Mouse (Mus musculus) forebrain, embryonic 14.5 days (tissue): ENCODE measurements around the gene Cdk4. TPM values are rescaled to one million over a fixed set of nuclear protein-coding genes. Genes with fewer than 3 reads are reported as not detected.

Experiments
- ATAC-seq: fragments of 200-750 bp; cut with Nextera tagmentation; 2 replicates; pipeline ENCODE4 v1.8.0; 2017; ENCODE audit warnings: mild to moderate bottlenecking, moderate library complexity
- DNase-seq: peaks from one replicate; pipeline ENCODE4 v3.0.0-alpha.2; 2015; ENCODE audit warnings: low spot score
- H3K27ac ChIP-seq: fragments of 300-500 bp; sonication (generic); 2 replicates; pipeline ENCODE4 v1.5.1; 2014; ENCODE audit warnings: low read depth, mild to moderate bottlenecking, control low read depth, low read length, moderate library complexity
- H3K27me3 ChIP-seq: fragments of 300-500 bp; sonication (generic); replicated peaks from 2 replicates; pipeline ENCODE4 v1.6.1; 2014; ENCODE audit warnings: low read length, control low read depth, mixed read lengths; ENCODE audit not compliant: control insufficient read depth, insufficient read depth
- H3K36me3 ChIP-seq: fragments of 300-500 bp; sonication (generic); 2 replicates; pipeline ENCODE4 v1.6.1; 2014; ENCODE audit warnings: low read length, control low read depth; ENCODE audit not compliant: control insufficient read depth, insufficient read depth
- H3K4me1 ChIP-seq: fragments of 300-500 bp; sonication (generic); 2 replicates; pipeline ENCODE4 v1.6.1; 2014; ENCODE audit warnings: antibody characterized with exemption, low read length, control low read depth; ENCODE audit not compliant: control insufficient read depth, insufficient read depth
- H3K4me2 ChIP-seq: fragments of 300-500 bp; sonication (generic); 2 replicates; pipeline ENCODE4 v1.6.1; 2014; ENCODE audit warnings: mild to moderate bottlenecking, control low read depth, low read length
- H3K4me3 ChIP-seq: fragments of 300-500 bp; sonication (generic); 2 replicates; pipeline ENCODE4 v1.5.1; 2014; ENCODE audit warnings: low read depth, low read length, control low read depth
- H3K9ac ChIP-seq: fragments of 300-500 bp; sonication (generic); 2 replicates; pipeline ENCODE4 v1.6.1; 2014; ENCODE audit warnings: mild to moderate bottlenecking, low read length, control low read depth, moderate library complexity
- H3K9me3 ChIP-seq: fragments of 300-500 bp; sonication (generic); replicated peaks from 2 replicates; pipeline ENCODE4 v1.6.1; 2016; ENCODE audit warnings: low read length, control low read depth, mixed read lengths; ENCODE audit not compliant: control insufficient read depth
- WGBS: fragments of 180-500 bp; shearing (Covaris S2); extraction: QIAGEN DNeasy Blood & Tissue Kit; methylation state at CpG from one replicate; pipeline ENCODE4 v1.1.7; 2014; 5-methylcytosine and 5-hydroxymethylcytosine counted together
- polyA plus RNA-seq: library from polyadenylated mRNA; unstranded; fragments of >200 nt; fragmentation: Nextera tagmentation; extraction: Ambion mirVana; gene quantifications from 2 replicates; pipeline ENCODE4 v1.2.1, GENCODE M21; 2014

Cdk4 gene
- polyA plus RNA-seq: 1,959 and 2,468 TPM in 2 replicates

DNA sequence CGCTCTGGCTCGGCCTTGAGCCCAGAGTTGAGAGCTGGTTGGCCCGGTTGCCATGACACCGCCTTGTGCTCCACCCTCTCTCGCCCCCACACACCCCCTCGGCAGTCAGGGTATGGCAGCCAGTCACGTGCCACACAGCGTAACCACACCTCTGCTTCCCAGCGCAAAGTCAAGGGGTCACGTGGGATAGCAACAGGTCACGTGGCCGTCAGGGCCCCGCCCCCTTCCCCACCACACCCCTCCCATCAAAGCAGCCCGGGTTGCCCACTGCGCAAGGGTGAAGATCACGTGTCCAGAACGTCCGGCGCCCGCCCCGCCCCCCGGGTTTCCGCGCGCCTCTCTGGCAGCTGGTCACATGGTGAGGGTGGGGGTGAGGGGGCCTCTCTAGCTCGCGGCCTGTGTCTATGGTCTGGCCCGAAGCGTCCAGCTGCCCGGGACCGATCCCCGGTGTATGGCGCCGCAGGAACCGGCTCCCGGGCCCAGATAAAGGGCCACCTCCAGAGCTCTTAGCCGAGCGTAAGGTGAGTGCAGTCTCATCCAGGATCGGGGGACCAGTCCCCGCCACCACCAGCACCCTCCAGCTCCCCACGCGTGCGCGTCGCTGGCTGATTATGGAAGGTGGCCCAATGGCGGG lies at the start of gene Cdk4:
Cdk4 (plus strand) TSS at position 296 of the 634 bp plus-strand sequence.
- peak within 1 kb of the TSS; percentile 93 for H3K9ac ChIP-seq
- peak; percentile 99 for DNase-seq
- peak within 1 kb of the TSS; percentile 94 for H3K4me2 ChIP-seq
- peak; percentile 89 for ATAC-seq
- H3K36me3 ChIP-seq: peaks cover 40% of the 10 kb centered on the region
- H3K27me3 ChIP-seq: no peaks in the 10 kb centered on the region
- under 1% methylated on average over 43 of the region's 46 CpGs for whole genome bisulfite sequencing
- H3K4me3 ChIP-seq: peak within 1 kb of the TSS; percentile 67
- H3K9me3 ChIP-seq: no peaks in the 10 kb centered on the region
- peaks cover 26% of the 10 kb centered on the region for H3K4me1 ChIP-seq
- peak within 1 kb of the TSS; percentile 85 for H3K27ac ChIP-seq

GRCm38 (mm10) chr10:127016488-127016887 lies 46.8 kb upstream of the Cdk4 start:
- H3K27me3 ChIP-seq: no peaks in the 10 kb centered on the region
- H3K4me2 ChIP-seq: no peak overlapping the region
- DNase-seq (no peak), ATAC-seq (no peak)
- no peak overlapping the region for H3K9ac ChIP-seq
- no peaks in the 10 kb centered on the region for H3K4me1 ChIP-seq
- no peak overlapping the region for H3K4me3 ChIP-seq
- H3K9me3 ChIP-seq: no peaks in the 10 kb centered on the region
- 65% methylated on average over 5 of the region's 5 CpGs for WGBS
- H3K27ac ChIP-seq: no peak overlapping the region
- H3K36me3 ChIP-seq: no peaks in the 10 kb centered on the region; the same call in 1 of the 2 replicates

GRCm38 (mm10) chr10:127017071-127017470 lies 46.3 kb upstream of the Cdk4 start:
- no peak overlapping the region for H3K27ac ChIP-seq
- no peak overlapping the region for H3K9ac ChIP-seq
- H3K4me3 ChIP-seq: no peak overlapping the region
- no peak overlapping the region for H3K4me2 ChIP-seq
- H3K36me3 ChIP-seq: peaks cover 5% of the 10 kb centered on the region
- H3K4me1 ChIP-seq: no peaks in the 10 kb centered on the region
- H3K9me3 ChIP-seq: no peaks in the 10 kb centered on the region
- DNase-seq: no peak
- 13% methylated on average over 2 of the region's 2 CpGs for WGBS
- H3K27me3 ChIP-seq: no peaks in the 10 kb centered on the region
- ATAC-seq: no peak

GRCm38 (mm10) chr10:127018422-127018821 lies 44.9 kb upstream of the Cdk4 start:
- peaks cover 16% of the 10 kb centered on the region for H3K36me3 ChIP-seq
- ATAC-seq (no peak), DNase-seq (no peak)
- no peak overlapping the region for H3K4me2 ChIP-seq
- H3K27me3 ChIP-seq: no peaks in the 10 kb centered on the region
- no peaks in the 10 kb centered on the region for H3K4me1 ChIP-seq
- no peak overlapping the region for H3K4me3 ChIP-seq
- 67% methylated on average over 16 of the region's 16 CpGs for WGBS
- no peak overlapping the region for H3K9ac ChIP-seq
- no peaks in the 10 kb centered on the region for H3K9me3 ChIP-seq
- H3K27ac ChIP-seq: no peak overlapping the region

GRCm38 (mm10) chr10:127030336-127031296 lies 32.7 kb upstream of the Cdk4 start, which contains the start of gene Tsfm:
Tsfm (minus strand) TSS chr10:127030840.
- Histone ChIP-seq H3K9me3 (no peaks in the 10 kb centered on the region), H3K36me3 (peaks cover 32% of the 10 kb centered on the region), H3K4me1 (peaks cover 3% of the 10 kb centered on the region; the same call in 1 of the 2 replicates), H3K4me3 (peak within 1 kb of the TSS; percentile 81), H3K27ac (peak within 1 kb of the TSS; percentile 58; the same call in 1 of the 2 replicates), H3K9ac (peak within 1 kb of the TSS; percentile 90), H3K4me2 (peak within 1 kb of the TSS; percentile 56), H3K27me3 (no peaks in the 10 kb centered on the region)
- DNase-seq: peak; percentile 96
- WGBS: 5% methylated on average over 52 of the region's 56 CpGs
- ATAC-seq: peak; percentile 92

- 79% methylated on average over 8 of the region's 8 CpGs for WGBS
- no peak overlapping the region for H3K9ac ChIP-seq
- no peak overlapping the region for H3K27ac ChIP-seq
- peaks cover 3% of the 10 kb centered on the region; the same call in 1 of the 2 replicates for H3K4me1 ChIP-seq
- no peak overlapping the region for H3K4me3 ChIP-seq
- H3K9me3 ChIP-seq: no peaks in the 10 kb centered on the region
- DNase-seq: no peak
- peaks cover 6% of the 10 kb centered on the region for H3K36me3 ChIP-seq
- no peaks in the 10 kb centered on the region for H3K27me3 ChIP-seq
- H3K4me2 ChIP-seq: no peak overlapping the region
- ATAC-seq: no peak
These were observed 30.0 kb upstream of the Cdk4 start for GRCm38 (mm10) chr10:127033301-127033741.

DNA sequence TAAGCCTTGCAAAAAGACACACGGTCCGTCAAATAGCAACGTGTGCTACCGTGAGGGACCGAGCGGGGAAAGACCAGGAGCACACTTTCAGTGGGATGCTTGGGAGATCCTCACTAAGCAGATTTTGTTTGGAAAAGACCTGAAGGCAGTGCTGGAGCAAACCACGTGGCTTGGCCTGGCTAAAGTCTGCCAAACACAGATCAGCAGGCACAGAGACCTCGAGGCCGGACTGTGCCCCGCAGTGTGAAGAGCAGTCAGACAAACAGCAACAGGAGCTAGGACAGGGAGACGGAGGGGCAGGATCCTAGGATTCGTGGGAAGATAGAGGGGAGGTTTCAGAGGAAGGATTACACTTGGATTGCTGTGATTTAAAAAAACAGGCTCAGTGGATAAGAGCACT lies 27.1 kb upstream of the Cdk4 start:
- ATAC-seq (no peak), DNase-seq (no peak)
- Histone ChIP-seq H3K9ac (no peak overlapping the region), H3K4me1 (no peaks in the 10 kb centered on the region), H3K4me2 (no peak overlapping the region), H3K9me3 (no peaks in the 10 kb centered on the region), H3K4me3 (no peak overlapping the region), H3K36me3 (no peaks in the 10 kb centered on the region), H3K27me3 (no peaks in the 10 kb centered on the region), H3K27ac (no peak overlapping the region)
- 81% methylated on average over 12 of the region's 12 CpGs for WGBS

DNA sequence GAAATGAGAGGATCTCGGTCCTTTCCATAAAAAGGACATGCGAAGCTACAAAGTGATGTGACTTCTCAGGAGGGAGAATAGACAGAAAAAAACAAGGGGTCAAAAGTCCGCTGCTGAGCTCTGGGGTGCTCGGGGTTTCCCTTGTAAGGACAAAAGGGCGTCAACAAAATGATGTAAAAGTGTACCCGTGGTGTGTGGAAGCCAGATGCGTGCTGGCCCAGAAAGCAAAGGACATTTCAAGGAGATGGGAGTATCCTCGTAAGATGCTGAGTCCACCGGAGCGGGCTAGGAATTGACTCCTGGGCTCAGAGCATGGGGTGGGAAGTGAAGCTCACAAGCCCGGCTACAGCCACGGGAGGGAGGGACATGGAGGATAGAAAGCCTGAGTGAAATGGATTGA lies 25.7 kb upstream of the Cdk4 start:
- no peaks in the 10 kb centered on the region for H3K9me3 ChIP-seq
- no peak overlapping the region for H3K27ac ChIP-seq
- no peak overlapping the region for H3K4me3 ChIP-seq
- ATAC-seq (no peak), DNase-seq (no peak)
- H3K4me1 ChIP-seq: peaks cover 3% of the 10 kb centered on the region; the same call in 1 of the 2 replicates
- no peaks in the 10 kb centered on the region for H3K36me3 ChIP-seq
- H3K9ac ChIP-seq: no peak overlapping the region
- no peak overlapping the region for H3K4me2 ChIP-seq
- H3K27me3 ChIP-seq: no peaks in the 10 kb centered on the region
- WGBS: 73% methylated on average over 12 of the region's 12 CpGs
